Mouse (Mus musculus) heart, embryonic 12.5 days (tissue): ENCODE results near the gene Tln1. TPM values are rescaled to one million over a fixed set of nuclear protein-coding genes. Genes with fewer than 3 reads are reported as not detected.
"Not testable (repeated sequence)": the region's sequence is repeated elsewhere in the genome, so short reads cannot be mapped to it uniquely, and the experiment has no call there.

ENCODE experiments used
- ATAC-seq: fragments of 200-750 bp; cut with Nextera tagmentation; 2 replicates; pipeline ENCODE4 v1.8.0; 2017; ENCODE audit warnings: moderate TSS enrichment, moderate library complexity; ENCODE audit not compliant: insufficient number of reproducible peaks, low FRiP score
- H3K27ac ChIP-seq: fragments of 300-500 bp; sonication (generic); 2 replicates; pipeline ENCODE4 v1.5.1; 2016; ENCODE audit warnings: mild to moderate bottlenecking, moderate library complexity; ENCODE audit not compliant: poor library complexity, severe bottlenecking
- H3K27me3 ChIP-seq: fragments of 300-500 bp; sonication (generic); replicated peaks from 2 replicates; pipeline ENCODE4 v1.6.1; 2016; ENCODE audit warnings: mild to moderate bottlenecking, moderate library complexity
- H3K36me3 ChIP-seq: fragments of 300-500 bp; sonication (generic); 2 replicates; pipeline ENCODE4 v1.6.1; 2016; ENCODE audit warnings: mild to moderate bottlenecking, moderate library complexity
- H3K4me1 ChIP-seq: fragments of 300-500 bp; sonication (generic); replicated peaks from 2 replicates; pipeline ENCODE4 v1.6.1; 2016; ENCODE audit warnings: mild to moderate bottlenecking
- H3K4me2 ChIP-seq: fragments of 300-500 bp; sonication (generic); 2 replicates; pipeline ENCODE4 v1.6.1; 2016; ENCODE audit warnings: mild to moderate bottlenecking, moderate library complexity
- H3K4me3 ChIP-seq: fragments of 300-500 bp; sonication (generic); 2 replicates; pipeline ENCODE4 v1.5.1; 2016; ENCODE audit warnings: mild to moderate bottlenecking
- H3K9ac ChIP-seq: fragments of 300-500 bp; sonication (generic); 2 replicates; pipeline ENCODE4 v1.6.1; 2016; ENCODE audit warnings: mild to moderate bottlenecking, moderate library complexity
- H3K9me3 ChIP-seq: fragments of 300-500 bp; sonication (generic); replicated peaks from 2 replicates; pipeline ENCODE4 v1.6.1; 2016; ENCODE audit warnings: mild to moderate bottlenecking, moderate library complexity
- WGBS: fragments of 180-500 bp; shearing (Covaris S2); methylation state at CpG from one replicate; pipeline ENCODE4 v1.1.7; 2016; 5-methylcytosine and 5-hydroxymethylcytosine counted together
- polyA plus RNA-seq: library from polyadenylated mRNA; unstranded; fragments of >200 nt; fragmentation: Nextera tagmentation; extraction: Ambion mirVana; gene quantifications from 2 replicates; pipeline ENCODE4 v1.2.1, GENCODE M21; 2016

Gene Tln1
- polyA plus RNA-seq, 1 experiment from 2014 or later, result 117 TPM

- ATAC-seq, H3K4me1 ChIP-seq, H3K4me3 ChIP-seq, H3K27me3 ChIP-seq, H3K4me2 ChIP-seq, H3K27ac ChIP-seq, H3K36me3 ChIP-seq, H3K9me3 ChIP-seq, H3K9ac ChIP-seq: not testable (repeated sequence)
- 79% methylated on average over 5 of the region's 5 CpGs for WGBS
These were observed 76.8 kb downstream of the Tln1 start for GRCm38 (mm10) chr4:43485666-43486065.

- ATAC-seq, result no peak
- H3K27ac ChIP-seq, result no peak within 1 kb of the TSS
- 51% methylated on average over 12 of the region's 12 CpGs for WGBS
- H3K9me3 ChIP-seq, result no peaks in the 10 kb centered on the region
- no peak within 1 kb of the TSS for H3K4me2 ChIP-seq
- no peak within 1 kb of the TSS for H3K9ac ChIP-seq
- no peak within 1 kb of the TSS for H3K4me3 ChIP-seq
- H3K36me3 ChIP-seq, result no peaks in the 10 kb centered on the region
- no peaks in the 10 kb centered on the region for H3K4me1 ChIP-seq
- H3K27me3 ChIP-seq, result peaks cover 4% of the 10 kb centered on the region; the same call in 1 of the 2 replicates
These were observed 78.9 kb downstream of the Tln1 start, which contains the start of gene Sit1 for GRCm38 (mm10) chr4:43483535-43484091. Gene Sit1 (minus strand): TSS chr4:43483734.

- Histone ChIP-seq H3K4me3 (no peak overlapping the region), H3K27ac (no peak overlapping the region), H3K4me1 (no peaks in the 10 kb centered on the region; the same call in 1 of the 2 replicates), H3K9me3 (no peaks in the 10 kb centered on the region), H3K27me3 (peaks cover 4% of the 10 kb centered on the region; the same call in 1 of the 2 replicates), H3K4me2 (no peak overlapping the region), H3K9ac (no peak overlapping the region), H3K36me3 (no peaks in the 10 kb centered on the region)
- ATAC-seq, result no peak
- WGBS, result 63% methylated on average over 10 of the region's 10 CpGs
These were observed 79.9 kb downstream of the Tln1 start for GRCm38 (mm10) chr4:43482591-43482990.

GRCm38 (mm10) chr4:43481894-43482456 lies 80.5 kb downstream of the Tln1 start:
- WGBS, result 68% methylated on average over 7 of the region's 7 CpGs
- Histone ChIP-seq H3K9me3 (no peaks in the 10 kb centered on the region), H3K4me3 (no peak overlapping the region), H3K4me2 (no peak overlapping the region), H3K27ac (no peak overlapping the region), H3K27me3 (peaks cover 4% of the 10 kb centered on the region; the same call in 1 of the 2 replicates), H3K9ac (no peak overlapping the region), H3K36me3 (no peaks in the 10 kb centered on the region), H3K4me1 (no peaks in the 10 kb centered on the region; the same call in 1 of the 2 replicates)
- ATAC-seq, result no peak

Other genes starting within 250 kb of the Tln1 start
- 14.1 and 15.7 TPM in 2 replicates for gene Rusc2, start 180.7 kb downstream of the Tln1 start, polyA plus RNA-seq
- gene Fam166b, start 133.6 kb downstream of the Tln1 start, polyA plus RNA-seq, result 0.14 TPM in 1 of 2 replicates, not detected in the other
- gene Tesk1, start 120.8 kb downstream of the Tln1 start, polyA plus RNA-seq, result 10.3 and 11.6 TPM in 2 replicates
- 0.82 and 2.0 TPM in 2 replicates for gene Cd72, start 108.1 kb downstream of the Tln1 start, polyA plus RNA-seq
- not detected in 2 replicates for gene Sit1, start 79.0 kb downstream of the Tln1 start, polyA plus RNA-seq
- gene Ccdc107, start 69.8 kb downstream of the Tln1 start, polyA plus RNA-seq, result 63.6 and 66.4 TPM in 2 replicates
- 37.7 and 38.7 TPM in 2 replicates for gene Arhgef39, start 63.0 kb downstream of the Tln1 start, polyA plus RNA-seq
- gene Car9, start 55.7 kb downstream of the Tln1 start, polyA plus RNA-seq, result 1.6 and 2.0 TPM in 2 replicates
- 153 and 155 TPM in 2 replicates for gene Tpm2, start 38.9 kb downstream of the Tln1 start, polyA plus RNA-seq
- gene Creb3, start 359 bp downstream of the Tln1 start, polyA plus RNA-seq, result 57.2 and 61.2 TPM in 2 replicates
- 20.4 and 26.4 TPM in 2 replicates for gene Rgp1, start 16.0 kb upstream of the Tln1 start, polyA plus RNA-seq
- gene Gba2, start 16.2 kb upstream of the Tln1 start, polyA plus RNA-seq, result 25.5 and 25.8 TPM in 2 replicates
- gene Msmp, start 21.8 kb upstream of the Tln1 start, polyA plus RNA-seq, result 0.50 and 1.3 TPM in 2 replicates
- gene Npr2, start 69.2 kb upstream of the Tln1 start, polyA plus RNA-seq, result 11.0 and 11.2 TPM in 2 replicates
- 0.40 and 0.51 TPM in 2 replicates for gene Spag8, start 90.9 kb upstream of the Tln1 start, polyA plus RNA-seq
- 130 and 139 TPM in 2 replicates for gene Hint2, start 93.8 kb upstream of the Tln1 start, polyA plus RNA-seq
- 5.1 and 5.6 TPM in 2 replicates for gene Tmem8b, start 106.3 kb upstream of the Tln1 start, polyA plus RNA-seq
- 3.8 and 3.9 TPM in 2 replicates for gene Fam221b, start 106.5 kb upstream of the Tln1 start, polyA plus RNA-seq
- gene Olfr70, start 138.1 kb upstream of the Tln1 start, polyA plus RNA-seq, result not detected in 2 replicates
- not detected in 2 replicates for gene Olfr71, start 147.6 kb upstream of the Tln1 start, polyA plus RNA-seq
- gene Hrct1, start 164.5 kb upstream of the Tln1 start, polyA plus RNA-seq, result 0.96 and 1.0 TPM in 2 replicates
- 0.15 and 0.35 TPM in 2 replicates for gene Spaar, start 167.3 kb upstream of the Tln1 start, polyA plus RNA-seq
- gene Olfr159, start 208.3 kb upstream of the Tln1 start, polyA plus RNA-seq, result not detected in 2 replicates